Mouse (Mus musculus) cerebellum, adult 2 months (tissue): ENCODE results near the gene Ubap1l. TPM values are rescaled to one million over a fixed set of nuclear protein-coding genes. Genes with fewer than 3 reads are reported as not detected.

Experiments
- DNase-seq, 2 experiments: peaks; one replicate each; pipeline ENCODE4 v3.0.0; 2021
- H3K27ac ChIP-seq: fragments of 200-500 bp; 2 replicates; pipeline ENCODE4 v1.5.1; 2012; ENCODE audit warnings: low read length, control low read depth, inconsistent platforms; ENCODE audit not compliant: insufficient read depth
- H3K27me3 ChIP-seq: fragments of 200-500 bp; 2 replicates; pipeline ENCODE4 v1.6.1; 2012; ENCODE audit warnings: inconsistent platforms, mild to moderate bottlenecking, low read length, moderate library complexity; ENCODE audit not compliant: control insufficient read depth, insufficient read depth
- H3K4me1 ChIP-seq: fragments of 200-500 bp; 2 replicates; pipeline ENCODE4 v1.6.1; 2011; ENCODE audit warnings: low read length; ENCODE audit not compliant: control insufficient read depth, insufficient read depth
- H3K4me3 ChIP-seq: fragments of 200-500 bp; replicated peaks from 2 replicates; pipeline ENCODE3; 2011; ENCODE audit warnings: mild to moderate bottlenecking, low read depth, low read length, control low read depth; ENCODE audit not compliant: insufficient read depth
- CTCF ChIP-seq: fragments of 200-500 bp; IDR thresholded peaks from 2 replicates; pipeline ENCODE4 v1.5.1; 2011; ENCODE audit warnings: low read depth, mild to moderate bottlenecking, control low read depth, low read length, moderate library complexity, borderline replicate concordance; ENCODE audit not compliant: insufficient read depth
- POLR2A ChIP-seq: fragments of 200-500 bp; IDR thresholded peaks from 2 replicates; pipeline ENCODE4 v1.6.1; 2011; ENCODE audit warnings: low read length, control low read depth, borderline replicate concordance; ENCODE audit not compliant: insufficient read depth
- WGBS: fragments of 180-500 bp; shearing (Covaris S2); methylation state at CpG from one replicate; pipeline ENCODE4 v1.1.7; 2018; 5-methylcytosine and 5-hydroxymethylcytosine counted together
- polyA plus RNA-seq: library from polyadenylated mRNA; depleted of rRNA; stranded (reverse); fragments of >200 nt; gene quantifications from 2 replicates; pipeline ENCODE4 v1.2.3, GENCODE M21; 2012; rRNA removed

Ubap1l gene
- polyA plus RNA-seq = 34.2 and 38.1 TPM in 2 replicates

GRCm38 (mm10) chr9:65360641-65361448 lies at the start of gene Ubap1l:
TSS of gene Ubap1l (plus strand) at chr9:65361041.
- Histone ChIP-seq H3K27me3 (no peaks in the 10 kb centered on the region), H3K4me1 (no peaks in the 10 kb centered on the region), H3K27ac (no peak within 1 kb of the TSS), H3K4me3 (no peak within 1 kb of the TSS)
- WGBS = 93% methylated on average over 16 of the region's 16 CpGs
- TF ChIP-seq CTCF = no peak
- TF ChIP-seq POLR2A = no peak
- no peak for DNase-seq

- Histone ChIP-seq H3K27me3 (no peaks in the 10 kb centered on the region), H3K4me3 (no peak overlapping the region), H3K27ac (no peak overlapping the region), H3K4me1 (no peaks in the 10 kb centered on the region)
- 93% methylated on average over 4 of the region's 4 CpGs for WGBS
- TF ChIP-seq CTCF (no peak), POLR2A (no peak)
- no peak for DNase-seq
These were observed 48.0 kb upstream of the Ubap1l start for GRCm38 (mm10) chr9:65312669-65313357.

GRCm38 (mm10) chr9:65313846-65314245 lies 47.0 kb upstream of the Ubap1l start:
- no peak for DNase-seq
- no peak overlapping the region for H3K27ac ChIP-seq
- WGBS = 96% methylated on average over 1 of the region's 1 CpGs
- H3K4me1 ChIP-seq = no peaks in the 10 kb centered on the region
- TF ChIP-seq CTCF (no peak), POLR2A (no peak)
- H3K4me3 ChIP-seq = no peak overlapping the region
- no peaks in the 10 kb centered on the region for H3K27me3 ChIP-seq

- Histone ChIP-seq H3K4me3 (no peak overlapping the region), H3K27me3 (no peaks in the 10 kb centered on the region), H3K4me1 (no peaks in the 10 kb centered on the region), H3K27ac (no peak overlapping the region)
- no peak for TF ChIP-seq CTCF
- no peak for TF ChIP-seq POLR2A
- 67% methylated on average over 11 of the region's 11 CpGs for WGBS
- DNase-seq = no peak
These were observed 38.5 kb upstream of the Ubap1l start for GRCm38 (mm10) chr9:65322255-65322900.

GRCm38 (mm10) chr9:65325971-65326370 lies 34.9 kb upstream of the Ubap1l start:
- no peak for TF ChIP-seq POLR2A
- no peak for TF ChIP-seq CTCF

GRCm38 (mm10) chr9:65327371-65327770 lies 33.5 kb upstream of the Ubap1l start:
- DNase-seq = no peak
- TF ChIP-seq CTCF = no peak
- TF ChIP-seq POLR2A = no peak
- Histone ChIP-seq H3K4me1 (no peaks in the 10 kb centered on the region), H3K4me3 (no peak overlapping the region), H3K27ac (no peak overlapping the region), H3K27me3 (no peaks in the 10 kb centered on the region)
- 91% methylated on average over 2 of the region's 2 CpGs for WGBS

More at GRCm38 (mm10) chr9:65325971-65326370, 34.9 kb upstream of the Ubap1l start:
- H3K27me3 ChIP-seq = no peaks in the 10 kb centered on the region
- no peak overlapping the region for H3K4me3 ChIP-seq
- DNase-seq = no peak
- H3K27ac ChIP-seq = no peak overlapping the region
- no peaks in the 10 kb centered on the region for H3K4me1 ChIP-seq

GRCm38 (mm10) chr9:65333958-65334357 lies 26.9 kb upstream of the Ubap1l start:
- Histone ChIP-seq H3K27ac (no peak overlapping the region), H3K27me3 (no peaks in the 10 kb centered on the region), H3K4me1 (no peaks in the 10 kb centered on the region), H3K4me3 (no peak overlapping the region)
- TF ChIP-seq POLR2A = no peak
- no peak for DNase-seq
- 93% methylated on average over 5 of the region's 5 CpGs for WGBS
